Mouse (Mus musculus): ENCODE results near the gene Coro1b. TPM values are rescaled to one million over a fixed set of nuclear protein-coding genes. Genes with fewer than 3 reads are reported as not detected.
A peak's percentile ranks its signal among the peaks of the same experiment; 100 is the strongest.

Gene Coro1b
- total RNA-seq, 2 experiments from 2014 or later, result 73.6 to 74.5 TPM

- no peak for DNase-seq (ENCODE audit: low spot score in 2 of 2)
Observed at GRCm38 (mm10) chr19:4155223-4156072, 7.0 kb downstream of the Coro1b start.

GRCm38 (mm10) chr19:4156073-4156579 is 7.7 kb downstream of the Coro1b start:
- DNase-seq (ENCODE audit: low spot score in 2 of 2), result no peak

- DNase-seq (ENCODE audit: low spot score in 2 of 2), result no peak
Observed at GRCm38 (mm10) chr19:4156771-4157170, 8.4 kb downstream of the Coro1b start.

GRCm38 (mm10) chr19:4159049-4159448 is 10.6 kb downstream of the Coro1b start:
- no peak for DNase-seq (ENCODE audit: low spot score in 2 of 2)

GRCm38 (mm10) chr19:4162646-4163542 is 14.5 kb downstream of the Coro1b start, which contains the start of gene Rps6kb2:
Gene Rps6kb2, minus strand, starts transcription at chr19:4163354.
- peak; percentile 94 to 97 for DNase-seq (ENCODE audit: low spot score in 2 of 2)

DNA sequence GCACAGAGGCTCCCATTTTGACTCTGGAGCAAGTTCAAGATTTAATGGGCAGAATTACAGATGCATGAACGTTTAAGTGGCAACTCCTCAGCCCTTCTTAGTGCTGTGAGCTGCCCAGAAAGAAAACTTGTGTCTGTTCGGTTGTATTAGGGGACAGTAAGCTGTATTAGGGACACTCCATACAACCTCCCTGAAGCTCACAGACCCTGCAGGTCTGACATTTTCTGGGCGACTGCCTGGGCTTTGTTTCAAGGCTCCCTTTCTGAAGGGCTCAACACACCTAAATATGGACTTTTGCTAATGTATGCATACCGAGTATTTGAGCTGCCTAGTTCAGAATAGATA is 15.1 kb downstream of the Coro1b start:
- DNase-seq (ENCODE audit: low spot score in 2 of 2), result no peak

DNA sequence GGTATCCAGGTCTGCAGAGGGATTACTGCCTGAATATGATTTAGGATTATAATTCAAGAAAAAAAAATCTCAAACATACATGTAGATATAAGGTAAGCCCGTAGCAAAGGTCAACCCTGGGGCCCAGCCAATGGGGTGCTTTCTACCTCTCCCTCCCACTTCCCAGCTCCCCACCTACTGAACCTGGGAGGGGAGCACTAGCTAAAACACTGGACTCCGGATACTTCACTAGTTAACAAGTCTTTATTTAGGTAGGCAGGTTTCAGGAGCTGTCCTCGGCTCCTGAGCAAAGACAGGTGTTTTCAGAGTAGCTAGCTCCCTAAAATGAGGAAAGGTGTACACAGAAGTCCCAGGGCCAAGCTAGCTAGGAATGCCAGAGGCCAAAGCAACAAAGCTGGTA is 15.7 kb downstream of the Coro1b start:
- DNase-seq (ENCODE audit: low spot score in 2 of 2), result no peak

DNA sequence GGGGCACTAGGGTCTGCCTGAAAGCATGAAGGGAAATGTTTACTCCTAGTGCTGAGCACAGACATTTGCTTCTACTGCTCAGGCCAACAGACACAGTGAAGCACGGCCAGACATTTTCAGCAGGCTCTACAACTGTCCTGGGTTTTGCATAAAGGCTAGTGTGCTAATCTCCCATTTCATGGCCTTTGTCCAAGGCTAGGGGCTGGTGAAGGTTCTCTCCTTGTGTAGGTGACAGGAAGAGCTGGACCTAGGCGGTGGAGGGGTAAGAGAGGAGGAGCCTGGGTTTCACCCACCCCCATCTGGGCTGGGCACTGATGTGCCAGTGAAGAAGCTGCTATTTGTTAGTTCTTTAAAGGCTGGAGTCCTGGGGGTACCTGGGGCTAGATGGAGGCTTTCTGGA is 16.3 kb downstream of the Coro1b start:
- DNase-seq (ENCODE audit: low spot score in 2 of 2), result no peak

DNA sequence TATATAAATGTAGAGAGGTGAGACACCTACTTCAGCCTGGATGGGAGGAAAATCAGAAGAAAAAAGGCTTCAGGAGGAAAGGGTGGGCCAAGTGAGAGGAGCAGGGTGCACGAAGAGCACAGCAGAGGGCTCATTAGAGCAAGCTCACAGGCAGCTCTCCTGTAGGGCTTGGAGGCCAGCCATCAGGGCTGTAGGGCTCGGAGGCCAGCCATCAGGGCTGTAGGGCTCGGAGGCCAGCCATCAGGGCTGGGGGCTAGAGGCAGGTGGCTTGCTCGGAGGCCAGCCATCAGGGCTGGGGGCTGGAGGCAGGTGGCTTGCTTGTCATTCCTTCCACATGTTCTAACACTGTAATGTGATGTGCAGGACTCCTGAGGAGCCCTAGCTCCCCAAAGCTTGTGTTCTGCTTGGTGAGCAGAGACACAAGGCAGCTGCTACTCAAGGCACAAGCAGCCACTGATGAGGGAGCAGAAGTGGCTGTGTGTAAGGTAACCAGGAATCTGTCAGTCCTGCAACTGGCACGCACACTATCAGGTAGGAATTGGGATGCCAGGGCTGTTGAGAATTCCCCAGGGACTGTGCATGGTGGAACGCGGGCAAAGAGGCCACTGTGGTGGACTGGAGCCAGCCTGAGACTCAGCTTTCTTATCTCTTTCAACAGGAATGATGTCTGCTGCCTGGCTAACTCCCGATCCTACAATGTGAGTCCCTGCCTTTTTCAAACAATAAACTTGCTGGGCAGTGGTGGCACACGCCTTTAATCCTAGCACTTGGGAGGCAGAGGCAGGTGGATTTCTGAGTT is 18.5 kb downstream of the Coro1b start:
- DNase-seq (ENCODE audit: low spot score in 2 of 2), result no peak

- DNase-seq (ENCODE audit: low spot score in 2 of 2), result peak; percentile 99 to 100
Observed at GRCm38 (mm10) chr19:4169378-4169784, 21.0 kb downstream of the Coro1b start.

DNA sequence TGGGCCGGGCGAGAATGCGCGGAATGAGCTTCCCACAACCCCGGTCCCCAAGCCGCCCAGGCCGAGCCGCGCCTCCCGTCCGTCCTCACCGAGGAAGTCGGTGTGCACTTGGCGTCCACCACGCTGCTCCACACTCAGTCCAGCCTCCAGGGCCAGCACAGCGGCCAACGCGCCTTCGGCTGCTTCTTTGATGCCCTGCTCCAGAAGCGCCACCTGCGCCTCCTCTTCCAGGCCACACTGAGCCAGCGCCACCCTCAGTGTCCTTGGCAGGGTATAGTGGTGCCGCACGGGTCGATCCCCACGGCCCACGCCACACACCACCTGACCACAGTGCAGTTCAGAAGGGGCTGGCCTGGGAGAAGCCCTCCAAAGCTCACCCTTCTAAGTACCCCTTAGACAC is 21.4 kb downstream of the Coro1b start:
- DNase-seq (ENCODE audit: low spot score in 2 of 2), result no peak

- DNase-seq (ENCODE audit: low spot score in 2 of 2), result no peak
Observed at GRCm38 (mm10) chr19:4170723-4171392, 22.4 kb downstream of the Coro1b start.

DNA sequence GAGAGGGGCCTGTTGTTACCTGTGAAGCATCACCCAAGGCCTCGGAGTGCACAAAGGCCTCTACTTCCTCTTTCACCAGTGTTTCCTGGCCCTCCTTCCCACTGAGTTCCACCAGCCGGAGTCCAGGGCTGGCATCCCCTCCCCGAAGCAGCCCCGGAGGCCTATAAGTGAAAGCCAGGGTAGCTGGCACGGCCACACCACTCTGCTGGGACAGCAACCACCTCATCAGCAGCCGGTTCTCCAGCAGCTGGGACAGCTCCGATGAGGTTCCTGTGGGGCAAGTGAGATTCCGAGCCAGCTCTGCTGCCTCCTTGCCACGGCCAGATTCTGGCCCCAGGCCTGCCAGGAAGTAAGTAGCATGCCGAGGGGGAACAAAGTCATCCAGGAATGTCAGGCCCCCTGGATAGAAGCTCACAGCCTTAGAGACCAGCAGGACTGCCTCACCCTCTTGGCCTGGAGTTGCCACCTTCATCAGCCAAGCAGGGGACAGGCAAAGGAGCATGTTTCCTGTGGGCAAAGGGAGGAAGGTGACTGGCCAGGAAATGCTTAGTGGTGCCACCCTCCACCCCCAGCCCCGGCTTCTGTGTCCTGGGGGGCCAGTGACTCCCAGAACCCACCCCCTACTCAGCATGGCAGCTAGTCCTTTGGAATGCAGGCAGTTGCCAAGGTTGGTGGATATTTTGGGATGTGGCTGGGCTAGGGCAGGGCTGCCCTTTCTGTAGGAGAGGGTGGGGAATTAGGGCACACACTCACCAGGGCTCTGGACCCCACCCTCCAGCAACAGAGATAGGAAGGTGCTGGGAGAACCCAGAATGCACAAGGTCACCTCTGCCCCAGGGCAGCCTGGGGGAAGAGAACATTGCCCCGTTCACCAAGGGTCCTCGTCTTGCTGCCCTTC is 23.2 kb downstream of the Coro1b start:
- DNase-seq (ENCODE audit: low spot score in 2 of 2), result peak in 1 of 2 experiments; percentile 61

DNA sequence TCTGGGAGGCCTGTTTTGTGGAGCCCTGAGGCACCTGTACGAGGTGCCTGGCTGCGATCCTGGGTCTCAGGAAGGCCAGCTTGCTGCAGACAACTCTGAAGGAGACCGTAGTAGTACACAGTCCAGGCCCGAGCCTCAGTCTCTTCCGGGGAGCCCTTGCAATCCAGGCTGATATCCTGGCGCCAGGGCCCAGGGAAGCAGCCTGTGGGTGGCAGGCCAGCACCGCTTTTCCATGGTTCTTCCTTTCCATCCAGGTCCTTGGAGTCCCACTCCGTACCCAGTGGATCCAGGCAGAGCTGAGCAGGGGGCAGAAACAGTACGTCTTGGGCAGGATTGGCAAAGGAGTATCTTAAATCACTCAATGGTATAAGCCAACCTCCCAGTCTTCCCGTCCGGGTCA is 24.5 kb downstream of the Coro1b start:
- DNase-seq (ENCODE audit: low spot score in 2 of 2), result no peak

GRCm38 (mm10) chr19:4175368-4175947 is 27.0 kb downstream of the Coro1b start, which contains the start of gene Carns1:
Gene Carns1, minus strand, starts transcription at chr19:4175479.
- DNase-seq (ENCODE audit: low spot score in 2 of 2), result no peak

DNA sequence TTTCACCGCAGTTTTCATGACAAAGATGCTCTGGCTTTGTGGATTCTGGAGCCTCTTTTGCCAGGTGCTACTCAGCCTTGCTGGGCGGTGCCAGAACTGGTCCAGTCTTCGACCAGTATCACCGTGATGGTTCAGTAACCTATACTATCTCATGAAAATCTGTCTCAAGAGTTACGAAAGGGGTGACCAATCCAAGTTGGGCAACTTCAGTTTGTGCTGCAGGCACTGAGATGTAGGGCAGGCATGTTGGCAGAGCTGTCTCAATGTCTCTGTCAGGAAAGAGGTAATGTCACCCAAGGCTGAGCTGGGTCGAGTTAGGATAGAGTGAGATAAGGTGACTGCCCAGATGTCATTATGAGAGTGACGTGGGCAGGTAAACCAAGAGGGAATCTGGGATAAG is 32.0 kb downstream of the Coro1b start:
- no peak for DNase-seq (ENCODE audit: low spot score in 2 of 2)

DNA sequence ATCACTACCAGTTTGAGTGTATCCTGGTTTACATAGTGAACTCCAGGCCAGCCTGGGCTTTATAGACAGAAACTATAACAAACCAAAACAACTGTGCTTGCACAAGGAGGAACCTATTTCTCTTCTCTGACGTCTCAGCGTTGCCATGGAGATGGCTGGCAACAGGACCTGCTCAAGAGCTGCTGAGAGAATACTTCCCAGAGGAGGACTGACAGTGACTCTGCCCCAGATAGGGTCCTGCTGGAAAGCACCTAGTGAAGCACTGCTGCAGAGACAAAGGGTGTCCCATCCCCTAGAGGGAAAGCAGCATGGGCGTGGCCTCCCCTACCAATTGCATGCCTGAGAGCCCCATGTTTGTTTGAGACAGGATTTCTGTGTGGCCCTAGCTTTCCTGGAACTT is 33.5 kb downstream of the Coro1b start:
- DNase-seq (ENCODE audit: low spot score in 2 of 2), result no peak

DNA sequence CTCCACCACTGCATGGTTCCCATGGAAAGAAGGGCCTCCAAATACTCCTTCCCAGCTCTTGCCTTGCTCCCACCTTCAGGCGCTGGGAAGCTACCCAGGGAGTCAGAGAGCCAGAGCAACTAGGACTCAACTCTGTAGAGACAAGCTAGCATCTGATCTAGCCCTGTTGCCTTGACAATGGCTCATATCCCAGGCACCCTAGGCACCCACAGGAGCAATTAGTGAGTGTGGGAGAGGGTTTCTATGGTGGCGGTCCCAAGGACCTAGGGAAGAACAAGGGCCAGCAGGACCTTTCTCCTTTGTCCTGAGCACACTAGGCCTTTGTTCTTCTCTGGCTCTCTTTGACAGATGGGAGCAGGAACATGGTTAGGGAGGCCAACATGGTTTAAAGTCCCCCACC is 35.3 kb downstream of the Coro1b start:
- no peak for DNase-seq (ENCODE audit: low spot score in 2 of 2)

Data from gastrocnemius, postnatal 4 days (tissue).